Mouse (Mus musculus): Measurements from ENCODE around the gene Mok.

DNA sequence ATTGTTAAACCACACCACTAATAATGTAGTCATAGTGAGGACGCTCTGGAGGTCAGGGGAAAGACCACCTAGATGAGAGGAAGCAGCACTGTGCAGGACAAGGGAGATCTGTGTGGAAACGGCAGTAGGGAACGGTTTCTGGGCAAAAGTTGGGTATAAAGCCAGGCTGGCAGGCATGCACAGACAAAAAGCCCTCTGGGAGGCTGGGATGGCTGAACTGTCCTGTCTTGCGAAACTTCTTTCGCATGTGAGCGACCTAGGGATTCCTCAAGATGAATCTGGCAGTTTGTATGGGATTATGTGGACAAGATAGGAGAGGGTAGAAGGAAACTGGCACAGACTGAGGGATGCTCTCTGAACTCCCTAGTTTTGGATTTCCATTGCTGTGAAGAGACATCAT, 68.8 kb downstream of the Mok start:
- TF ChIP-seq POLR2A (IDR thresholded peaks at IDR 0.05; ENCODE audit: borderline replicate concordance, low read depth, low read length) (no peak), CTCF (IDR thresholded peaks at IDR 0.05; ENCODE audit: low read depth, low read length) (no peak)

Measured in bone marrow macrophage, adult 2 months (primary cell).